Mouse (Mus musculus): ENCODE results near the gene 9930021J03Rik.

DNA sequence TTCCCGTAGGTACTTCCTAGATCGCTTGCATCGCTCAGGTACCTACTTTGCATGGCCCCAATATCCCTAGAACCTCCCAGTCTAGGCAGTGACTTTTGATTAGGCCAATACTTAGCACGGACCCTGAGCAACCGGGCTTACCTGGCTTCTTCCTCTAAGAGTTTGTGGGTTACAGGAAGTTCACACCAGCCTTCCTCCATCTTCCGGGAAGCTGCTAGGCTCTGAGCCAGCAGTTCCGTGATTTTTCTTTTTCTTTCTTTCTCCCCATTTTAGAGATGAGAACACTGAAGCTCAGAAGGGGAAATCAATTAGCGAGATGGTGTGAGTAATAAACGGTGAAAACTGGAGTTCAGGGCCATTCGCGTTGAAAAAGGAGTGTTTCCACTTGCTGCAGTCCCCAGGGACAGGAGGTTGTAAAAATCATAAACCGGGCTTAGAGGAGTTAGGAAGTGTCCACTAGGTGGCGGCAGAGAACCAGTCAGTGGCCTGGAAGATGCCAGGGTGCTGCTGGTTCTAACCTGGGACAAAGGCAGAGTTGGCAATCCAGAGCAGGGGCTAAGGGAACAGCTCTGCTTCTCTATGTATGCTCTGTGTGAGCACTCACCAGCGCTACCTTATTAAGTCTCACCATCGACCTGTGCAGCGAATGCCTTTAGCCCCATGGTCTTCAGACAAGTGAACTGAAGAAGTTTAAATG lies 121.8 kb downstream of the 9930021J03Rik start:
- TF ChIP-seq FLI1 (IDR thresholded peaks at IDR 0.05; ENCODE audit: low read length) (no peak), GATA1 (IDR thresholded peaks at IDR 0.05; ENCODE audit: borderline replicate concordance, low read length) (no peak)
